Mouse (Mus musculus) retina, postnatal 7 days (tissue): ENCODE measurements around the gene Myo5a.

Experiments
- DNase-seq: peaks from one replicate; pipeline ENCODE4 v3.0.0-alpha.2; 2012; ENCODE audit warnings: low read depth, low spot score

Gene Myo5a

DNA sequence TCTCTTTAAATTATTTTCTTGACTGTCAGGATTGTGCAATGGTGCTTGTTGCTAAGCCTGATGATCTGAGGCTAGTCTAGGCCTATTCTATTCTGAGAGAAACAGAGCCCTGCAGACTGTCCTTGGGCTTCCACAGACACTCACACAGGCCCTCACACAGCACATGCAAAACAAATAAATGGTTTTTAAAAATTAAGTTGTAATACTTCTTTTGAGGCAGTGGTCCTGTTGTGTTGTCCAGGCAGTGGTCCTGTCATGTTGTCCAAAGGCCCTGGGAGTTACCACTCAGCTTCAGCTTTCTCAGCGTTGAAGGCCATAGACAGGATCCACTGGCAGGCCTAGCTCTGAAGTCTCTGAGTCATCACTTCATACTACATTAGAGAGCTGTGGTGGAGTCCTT, 130.7 kb downstream of the Myo5a start:
- no peak for DNase-seq

DNA sequence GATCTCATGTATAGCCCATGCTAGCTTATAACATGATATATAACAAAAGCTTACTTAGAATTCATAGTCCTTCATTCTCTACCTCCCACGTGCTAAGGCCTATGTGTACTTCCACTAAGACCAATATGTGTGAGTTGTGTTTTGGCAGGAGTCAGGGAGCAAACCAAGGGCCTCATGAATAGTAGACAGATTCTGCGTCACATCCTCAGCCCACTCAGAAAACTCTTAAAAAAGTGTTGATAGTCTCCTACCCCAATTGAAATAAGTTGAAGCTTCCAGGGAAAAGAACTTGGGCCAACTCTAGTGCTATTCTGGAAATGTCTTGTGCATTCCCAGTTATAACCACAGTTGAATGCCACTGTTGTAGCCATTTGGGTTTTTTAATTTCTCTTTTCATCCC, 131.2 kb downstream of the Myo5a start:
- no peak for DNase-seq

DNA sequence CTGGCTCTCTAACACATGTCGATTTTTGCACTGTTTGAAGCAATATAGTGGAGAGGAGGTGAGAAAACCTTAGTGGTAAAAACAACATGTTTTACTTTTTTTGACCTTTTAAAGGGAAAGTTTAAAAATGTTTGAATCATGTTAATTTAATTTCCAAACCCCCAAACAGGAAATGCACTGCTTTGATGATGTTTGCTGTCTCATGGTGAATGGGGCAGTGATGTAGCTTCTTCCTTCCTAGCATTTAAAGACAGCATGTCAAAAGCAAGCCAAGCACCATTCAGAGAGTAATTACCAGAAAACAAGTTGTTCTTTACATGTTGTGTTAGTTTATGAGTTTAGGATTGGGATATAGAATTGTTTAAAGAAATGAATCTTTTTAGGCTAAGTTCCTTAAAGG, 138.4 kb downstream of the Myo5a start:
- DNase-seq = no peak

DNA sequence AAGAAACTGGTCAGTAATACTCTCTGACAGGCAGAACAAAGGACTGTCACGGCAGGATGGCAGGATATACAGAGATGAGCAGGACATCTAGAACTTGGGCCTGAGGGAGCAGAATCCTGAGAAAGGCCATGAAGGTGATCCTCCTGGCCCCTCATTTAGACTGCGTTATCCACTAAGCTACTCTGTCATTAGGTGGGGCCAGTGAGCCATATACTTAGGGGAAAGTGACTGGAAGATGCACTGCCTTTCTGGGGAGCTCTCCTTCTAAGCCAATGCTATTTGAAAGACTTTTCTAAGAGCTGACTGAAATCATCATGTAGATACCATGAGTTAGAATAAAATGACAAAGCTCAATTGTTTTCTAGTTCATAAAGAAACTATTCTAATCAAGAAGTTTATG, 139.5 kb downstream of the Myo5a start:
- DNase-seq = no peak

DNA sequence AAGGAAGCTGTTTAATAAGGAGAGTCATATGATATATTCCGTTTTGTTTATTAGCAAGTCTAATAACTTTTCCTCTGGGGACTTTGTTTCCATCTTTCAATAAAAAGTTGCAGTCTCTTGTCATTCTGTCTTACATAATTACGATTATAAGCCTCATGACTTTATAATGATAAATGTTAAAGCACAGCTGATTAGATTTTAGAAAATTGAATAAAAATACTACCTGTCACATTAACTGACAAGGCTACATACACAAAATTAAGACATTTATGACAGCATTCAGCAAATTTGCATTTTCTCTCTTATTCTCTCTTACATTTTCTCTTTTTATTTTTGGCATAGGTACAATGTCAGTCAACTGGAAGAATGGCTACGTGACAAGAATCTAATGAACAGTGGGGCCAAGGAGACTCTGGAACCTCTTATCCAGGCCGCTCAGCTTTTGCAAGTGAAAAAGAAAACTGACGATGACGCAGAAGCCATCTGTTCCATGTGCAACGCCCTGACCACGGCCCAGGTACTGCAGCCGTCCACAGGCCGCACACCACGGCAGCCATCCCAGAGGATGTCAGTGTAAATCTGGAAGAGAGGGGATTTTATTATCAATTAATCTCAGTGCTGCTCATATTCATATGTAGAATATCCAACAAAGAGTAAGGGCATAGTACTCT, 144.1 kb downstream of the Myo5a start:
- no peak for DNase-seq

DNA sequence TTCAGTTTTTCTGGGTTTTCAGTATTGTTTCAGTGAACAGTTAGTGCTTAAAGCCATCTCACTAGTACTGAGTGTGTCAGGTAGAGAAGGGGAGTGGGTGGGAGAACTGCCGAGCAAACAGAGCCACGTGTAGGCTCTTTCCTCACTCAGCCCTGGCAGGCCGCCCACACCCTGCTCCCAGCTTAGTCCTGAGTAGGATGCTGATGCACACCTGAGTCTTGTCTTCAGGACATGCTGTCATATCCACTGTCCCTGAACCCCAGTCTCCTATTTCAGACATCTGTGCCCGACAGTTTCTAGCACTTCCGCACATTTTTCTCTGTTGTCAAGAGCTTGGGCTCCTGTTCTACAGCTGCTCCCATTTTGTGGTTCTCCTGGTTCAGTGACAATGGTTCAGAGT, 149.1 kb downstream of the Myo5a start:
- no peak for DNase-seq

DNA sequence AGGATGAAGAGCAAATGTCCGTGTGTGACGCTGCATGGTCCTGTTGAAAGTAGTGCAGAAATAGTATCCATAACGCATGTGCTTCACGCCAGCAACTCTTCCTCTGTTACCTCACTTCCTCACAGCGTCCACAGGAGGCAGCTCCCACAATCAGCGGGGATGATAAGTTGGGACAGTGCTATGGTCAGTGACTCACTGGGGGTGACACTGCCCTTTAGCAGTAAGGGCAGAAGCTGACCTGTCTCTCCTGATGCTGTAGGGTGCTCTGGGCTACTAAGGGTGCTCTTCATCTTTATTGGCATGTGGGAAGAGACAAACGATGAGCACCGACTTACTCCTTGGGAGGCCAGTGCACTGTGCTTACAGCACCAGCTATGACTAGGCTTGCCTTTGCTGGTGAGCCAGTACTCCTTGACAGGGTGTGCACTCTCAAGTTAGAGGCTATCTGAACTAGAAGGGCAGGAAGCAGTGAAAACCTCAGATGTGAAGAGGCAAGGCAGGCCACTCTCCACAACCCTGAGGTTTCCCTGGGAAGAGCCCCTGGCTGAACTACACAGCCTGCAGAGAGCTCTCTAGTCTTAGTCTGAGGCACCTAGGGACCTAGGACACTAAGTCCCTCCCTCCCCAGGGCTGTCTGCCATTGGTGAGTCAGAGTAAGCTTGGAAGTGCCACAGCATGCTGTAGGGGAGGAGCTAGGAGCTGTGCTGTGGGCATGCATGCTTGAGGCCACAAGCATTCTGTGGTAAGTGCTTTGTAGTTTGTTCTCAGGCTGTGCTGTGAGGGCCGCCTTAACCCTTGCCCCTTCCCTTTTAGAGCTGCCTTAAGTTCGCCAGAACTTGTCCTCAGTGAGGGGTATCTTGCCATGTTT, 150.8 kb downstream of the Myo5a start:
- no peak for DNase-seq

DNA sequence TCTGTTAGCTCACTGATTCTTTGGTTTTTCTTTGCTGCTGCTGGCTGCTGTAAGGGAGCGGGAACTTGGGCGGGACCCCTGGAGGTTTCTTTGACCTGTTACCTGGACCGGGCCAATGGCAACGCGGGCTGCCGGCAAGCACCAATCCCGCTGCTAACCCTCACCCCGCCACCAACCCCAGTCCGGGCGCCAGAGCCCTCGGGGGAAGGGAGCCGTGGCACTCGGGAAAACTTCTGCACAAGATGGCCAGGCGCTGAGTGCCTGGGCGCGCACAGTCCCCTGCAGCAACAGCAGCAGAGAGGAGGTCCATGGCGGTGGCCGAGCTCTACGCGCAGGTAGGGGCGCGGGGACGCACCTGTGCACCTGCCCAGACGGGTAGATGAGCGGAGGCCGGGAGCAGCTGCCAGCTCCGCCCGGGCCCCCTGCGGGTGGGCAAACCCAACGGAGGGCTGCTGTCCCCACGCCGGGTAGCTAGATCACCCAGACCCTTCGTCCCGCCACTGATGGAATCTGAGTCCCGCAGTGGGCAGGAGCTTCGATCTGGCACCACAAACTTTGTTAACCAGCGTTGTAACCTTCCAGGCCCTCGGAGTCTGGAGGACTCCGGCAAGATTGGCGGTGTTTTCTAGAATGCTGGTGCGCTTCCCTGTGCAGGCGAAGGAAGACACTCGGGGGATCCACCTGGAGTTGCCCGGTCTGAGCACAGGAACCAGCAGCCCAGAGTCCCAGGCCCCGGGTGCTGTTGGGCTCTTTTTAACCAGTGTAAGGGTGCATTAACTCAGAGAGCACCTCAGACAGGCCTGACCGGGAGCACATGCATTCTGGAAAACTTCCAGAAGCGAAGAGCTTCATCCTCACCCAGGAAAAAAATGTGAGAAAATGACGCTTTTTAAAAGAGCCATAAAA, 161.3 kb downstream of the Myo5a start, which contains the start of gene Myo5c:
Gene Myo5c (plus strand): TSS at position 180 of the 906 bp plus-strand sequence.
- DNase-seq = no peak

DNA sequence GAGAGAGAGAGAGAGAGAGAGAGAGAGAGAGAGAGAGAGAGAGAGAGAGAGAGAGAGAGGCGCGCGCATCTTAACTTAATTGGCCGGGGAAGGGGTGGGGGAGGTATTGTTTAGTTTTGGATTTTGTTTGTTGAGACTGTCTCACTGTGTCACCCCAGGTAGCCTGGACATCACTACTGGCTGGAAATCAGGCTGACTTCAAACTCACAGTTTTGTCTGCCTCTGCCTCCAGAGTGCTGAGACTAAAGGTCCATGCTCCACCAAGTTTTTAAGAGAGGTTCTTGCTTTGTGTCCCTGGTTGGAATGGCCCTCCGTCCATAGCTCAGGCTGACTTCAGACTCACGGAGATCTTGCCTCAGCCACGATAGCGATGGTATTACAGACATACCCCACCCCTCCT, 162.0 kb downstream of the Myo5a start:
- no peak for DNase-seq

DNA sequence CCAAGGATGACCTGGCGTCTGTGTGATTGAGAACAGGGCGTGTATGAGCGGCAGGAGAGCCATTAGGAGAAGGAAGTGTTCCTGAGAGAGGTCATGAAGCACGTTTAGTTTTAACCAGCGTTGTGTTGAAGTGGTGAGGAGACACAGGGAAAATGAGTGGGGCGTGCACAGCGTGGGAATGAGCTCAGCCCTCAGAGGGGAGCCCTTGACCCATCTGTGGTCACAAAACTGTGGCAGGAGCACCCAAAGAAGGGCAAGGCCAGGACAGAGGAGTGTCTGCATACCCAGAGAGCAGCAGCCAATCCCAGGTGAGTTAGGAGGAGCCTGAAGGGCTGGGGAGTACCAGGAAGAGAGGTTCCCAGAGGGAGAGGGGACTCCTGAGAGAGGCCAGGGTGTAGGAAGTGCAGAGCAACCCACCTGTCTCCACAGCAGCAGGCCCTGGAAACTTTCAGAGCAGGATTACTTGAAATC, 163.5 kb downstream of the Myo5a start:
- no peak for DNase-seq

DNA sequence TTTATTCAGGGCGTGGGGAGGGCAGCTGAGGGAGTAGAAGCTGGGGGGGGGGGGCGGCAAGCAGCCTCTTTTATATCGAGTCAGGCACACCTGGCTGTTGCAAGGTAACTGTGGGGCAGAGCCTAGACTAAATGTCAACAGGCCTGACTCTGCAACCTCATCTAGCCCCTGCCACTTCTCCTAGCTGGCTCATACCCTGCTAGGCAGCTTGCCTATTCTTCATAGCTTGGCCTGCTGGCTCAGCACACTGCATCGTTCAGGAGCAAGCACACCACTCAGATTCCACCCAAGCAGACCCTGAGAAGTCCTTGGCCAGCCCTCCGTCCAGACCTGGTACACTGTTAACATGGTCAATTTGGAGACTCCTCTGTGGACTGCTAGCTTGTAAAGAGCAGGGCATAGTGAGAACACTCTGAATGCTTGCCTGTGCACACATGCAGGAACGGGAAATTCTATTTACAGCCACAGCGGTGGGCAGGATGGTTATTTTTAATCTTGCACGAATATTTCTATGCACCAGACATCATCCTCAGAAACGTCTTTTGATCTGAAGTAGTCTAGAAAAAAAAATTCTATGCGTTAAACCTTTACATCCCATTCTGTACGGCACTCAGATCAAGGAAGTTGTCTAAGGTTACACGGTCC, 164.3 kb downstream of the Myo5a start:
- DNase-seq = no peak

DNA sequence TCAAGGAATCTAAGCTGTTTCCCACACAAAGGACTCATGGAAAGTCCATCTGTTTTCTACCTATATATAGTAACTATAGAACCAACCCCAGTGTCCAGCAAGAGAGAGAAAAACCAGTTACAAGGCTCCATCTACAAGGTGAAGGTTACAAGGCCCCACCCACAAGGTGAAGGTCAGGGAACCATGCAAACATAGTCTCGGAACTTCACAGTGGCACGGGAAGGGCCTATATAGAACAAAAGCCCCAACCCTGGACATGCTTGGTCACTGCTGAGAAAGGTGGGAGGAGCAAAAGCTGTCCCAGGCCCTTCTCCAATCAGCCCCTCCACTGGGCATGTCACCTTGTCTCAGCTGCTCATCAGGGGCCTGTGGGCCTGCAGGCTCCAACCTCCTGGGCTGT, 164.9 kb downstream of the Myo5a start:
- DNase-seq = no peak

DNA sequence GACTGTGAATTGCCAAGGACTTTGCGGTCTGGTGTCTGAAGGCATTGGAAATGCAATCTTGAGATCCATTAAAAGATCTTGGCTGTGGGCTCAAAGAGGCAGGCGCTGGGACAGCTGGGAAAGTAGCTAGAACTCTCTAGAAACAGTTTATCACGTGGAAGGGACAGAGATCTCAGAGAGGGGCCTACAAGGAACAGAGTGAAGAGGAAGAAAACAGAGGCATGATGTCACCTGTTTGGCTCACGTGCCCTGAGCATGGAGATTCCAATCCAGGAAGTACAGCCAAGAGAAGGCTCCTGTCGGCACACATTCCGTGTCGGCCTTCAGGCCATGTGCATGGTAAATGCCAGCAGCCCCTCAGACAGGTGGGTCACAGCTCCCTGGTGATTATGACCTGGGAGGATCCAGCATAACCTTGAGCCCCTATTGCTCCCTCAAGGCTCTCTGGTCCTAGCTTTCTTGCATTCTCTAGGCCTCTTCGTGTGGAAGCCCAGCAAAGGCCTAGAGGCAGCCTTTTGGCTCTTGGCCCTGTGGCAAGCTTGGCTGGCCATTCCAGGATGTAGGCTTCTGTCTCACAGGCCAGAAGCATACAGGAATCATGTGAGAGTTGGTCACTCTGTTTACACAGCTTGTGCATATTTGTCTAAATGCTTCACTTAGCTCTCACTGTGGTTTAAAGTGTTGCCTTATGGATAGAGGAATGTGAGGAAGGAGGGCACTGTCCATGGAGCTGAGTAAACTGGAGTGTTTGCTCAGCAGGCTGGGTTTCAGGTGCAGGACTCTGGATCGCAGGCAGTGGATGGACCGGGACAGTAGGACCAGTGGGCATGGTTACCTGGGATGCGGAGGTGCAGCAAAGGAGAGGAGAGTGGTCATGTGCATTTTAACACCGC, 165.8 kb downstream of the Myo5a start:
- DNase-seq = no peak

DNA sequence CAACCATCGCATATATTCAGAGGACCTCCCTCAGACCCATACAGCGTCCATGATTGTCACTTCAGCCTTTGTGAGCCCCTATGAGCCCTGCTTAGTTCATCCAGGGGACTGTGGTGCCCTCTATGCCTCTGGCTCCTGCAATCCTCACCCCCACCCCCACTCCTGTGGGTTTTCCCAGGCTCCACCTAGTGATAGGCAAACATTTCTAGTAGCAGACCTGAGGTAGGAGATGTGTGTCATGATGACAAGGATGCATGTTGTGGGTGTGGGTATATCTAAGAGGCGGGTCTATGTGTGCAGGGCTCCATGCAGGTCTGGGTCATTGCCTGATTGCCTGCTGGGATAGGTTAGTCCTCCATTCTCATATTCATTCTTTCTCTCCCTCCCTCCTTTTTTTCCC, 167.4 kb downstream of the Myo5a start:
- DNase-seq = no peak

DNA sequence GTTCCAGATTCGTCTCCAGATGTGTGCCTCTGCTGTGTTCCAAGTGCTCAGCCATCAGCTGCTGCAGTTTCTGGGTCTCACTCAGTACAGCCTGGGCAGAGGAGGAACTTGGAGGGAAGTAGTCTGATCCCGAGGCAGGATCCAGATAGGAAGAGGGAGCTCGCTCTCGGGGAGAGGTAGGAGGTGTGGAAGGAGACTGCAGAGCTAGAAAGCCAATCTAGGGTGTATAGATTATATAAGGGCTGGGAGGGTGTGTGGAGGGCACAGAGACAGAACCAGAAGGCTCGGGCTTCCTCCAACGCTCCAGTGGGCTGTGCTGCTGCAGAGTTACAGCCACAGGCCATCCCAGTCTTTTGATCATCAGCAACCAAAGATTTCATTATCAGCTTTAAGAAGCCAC, 172.2 kb downstream of the Myo5a start:
- DNase-seq = no peak

DNA sequence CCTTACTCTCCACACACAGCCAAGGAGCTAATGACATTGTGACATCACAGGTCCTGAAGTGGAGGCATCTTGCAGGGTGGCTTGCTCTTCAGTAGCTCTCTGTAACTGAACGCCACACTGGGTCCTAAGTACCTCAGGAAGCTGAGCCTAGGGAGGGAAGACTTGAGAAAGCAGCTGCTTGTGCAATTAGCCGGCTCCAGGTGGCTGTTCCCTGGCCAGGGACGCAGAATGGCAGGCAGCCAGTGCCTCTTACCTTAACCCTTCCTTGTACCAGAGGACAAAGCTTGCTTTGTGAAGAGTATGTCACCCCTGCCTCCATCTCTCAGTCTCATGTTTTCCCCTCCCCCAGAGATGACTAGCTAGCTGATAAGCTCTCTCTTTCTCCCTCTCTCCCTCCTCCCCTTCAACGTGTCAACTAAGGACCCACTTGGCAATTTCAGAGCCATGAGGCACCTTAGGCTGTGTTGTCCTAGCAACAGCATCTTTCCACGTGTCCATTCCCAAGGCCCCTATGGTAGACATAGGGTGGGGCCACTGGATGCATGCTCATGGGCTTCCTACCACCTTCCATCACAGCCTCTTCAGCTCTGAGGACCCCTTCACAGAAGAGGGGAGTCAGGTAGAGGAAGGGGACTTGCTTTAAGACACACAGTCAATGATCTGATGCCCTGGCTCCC, 173.1 kb downstream of the Myo5a start:
- DNase-seq = no peak

DNA sequence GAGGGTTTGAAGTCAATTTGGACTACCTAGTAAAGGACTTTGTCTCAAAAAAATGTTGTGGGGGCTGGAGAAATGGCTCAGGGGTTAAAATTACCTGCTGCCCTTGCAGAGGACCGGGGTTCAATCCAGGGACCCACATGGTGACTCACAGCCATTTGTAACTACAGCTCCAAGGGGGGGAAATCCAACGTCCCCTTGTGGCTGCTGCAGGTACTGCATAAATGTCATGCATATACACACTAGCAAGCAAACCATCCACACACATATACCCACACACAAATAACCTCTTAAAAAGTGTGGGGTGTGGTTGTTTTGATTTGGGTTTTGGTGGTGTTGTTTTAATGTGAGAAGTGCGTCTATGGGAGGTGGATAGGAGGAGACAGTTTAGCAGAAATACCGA, 173.7 kb downstream of the Myo5a start:
- no peak for DNase-seq

DNA sequence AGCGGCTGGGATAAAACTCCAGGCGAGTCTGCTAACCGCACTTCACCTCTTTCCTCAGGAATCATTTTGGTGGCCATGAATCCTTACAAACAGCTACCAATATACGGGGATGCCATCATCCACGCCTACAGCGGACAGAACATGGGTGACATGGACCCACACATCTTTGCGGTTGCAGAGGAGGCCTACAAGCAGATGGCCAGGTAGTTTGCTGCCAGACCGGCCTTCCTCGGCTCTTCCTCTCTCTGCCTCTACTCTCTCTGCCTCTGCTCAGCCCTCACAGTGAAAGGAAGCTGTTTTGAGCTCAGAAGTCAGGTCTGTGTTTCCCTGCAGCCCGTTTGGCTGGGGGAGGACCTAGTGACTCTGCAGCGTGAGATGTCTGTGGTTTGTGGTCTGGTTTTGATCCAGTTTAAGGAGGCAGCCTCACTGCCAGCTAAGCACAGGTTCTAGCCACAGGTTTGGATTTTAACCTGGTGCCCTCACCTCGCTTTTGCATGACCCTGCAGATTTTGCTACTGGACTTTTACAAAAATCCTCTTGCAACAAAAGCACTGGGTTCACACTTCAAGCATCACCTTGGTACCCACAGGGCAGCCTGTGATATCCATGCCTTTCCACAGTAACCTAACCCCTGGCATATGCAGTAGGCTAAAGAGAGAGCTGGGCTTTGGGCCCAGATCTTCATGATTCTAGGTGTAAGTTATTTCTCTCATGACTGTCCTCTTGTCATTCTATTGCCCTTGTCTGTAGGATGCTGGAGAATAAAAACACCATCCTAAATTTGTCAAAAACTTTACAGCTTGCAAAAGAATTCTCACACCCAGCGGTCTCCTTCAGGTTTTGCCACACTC, 175.5 kb downstream of the Myo5a start:
- DNase-seq = no peak

DNA sequence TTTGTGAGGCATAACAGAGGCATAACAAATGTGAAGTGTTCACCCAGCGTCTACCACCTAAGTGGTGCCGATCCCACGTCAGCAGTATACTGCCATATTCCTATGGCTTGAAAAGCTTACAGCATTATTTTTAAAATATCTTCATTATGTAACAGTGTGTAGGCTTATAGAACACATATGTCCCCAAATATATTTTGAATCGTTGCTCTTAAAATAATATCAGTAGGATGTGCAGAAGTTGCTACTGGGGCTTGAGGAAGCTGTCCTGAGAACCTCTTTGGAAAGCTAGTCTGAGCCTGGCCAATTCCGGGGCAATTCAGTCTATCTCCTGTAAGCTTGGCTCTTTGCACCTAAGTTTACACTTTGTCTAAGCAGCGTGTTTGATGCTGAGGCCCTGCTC, 177.1 kb downstream of the Myo5a start:
- DNase-seq = no peak
